Mouse (Mus musculus) neural tube, embryonic 14.5 days (tissue): ENCODE data around the gene Ap1m1. TPM values are rescaled to one million over a fixed set of nuclear protein-coding genes. Genes with fewer than 3 reads are reported as not detected.

Experiments
- ATAC-seq: fragments of 200-750 bp; cut with Nextera tagmentation; 2 replicates; pipeline ENCODE4 v1.8.0; 2017; ENCODE audit warnings: low read depth, mild to moderate bottlenecking, moderate TSS enrichment, moderate library complexity
- H3K27ac ChIP-seq: fragments of 300-500 bp; sonication (generic); 2 replicates; pipeline ENCODE4 v1.5.1; 2014; ENCODE audit warnings: low read depth, mild to moderate bottlenecking, control low read depth, low read length, moderate library complexity, mixed read lengths
- H3K27me3 ChIP-seq: fragments of 300-500 bp; sonication (generic); 2 replicates; pipeline ENCODE4 v1.6.1; 2014; ENCODE audit warnings: low read length; ENCODE audit not compliant: control insufficient read depth, insufficient read depth
- H3K36me3 ChIP-seq: fragments of 300-500 bp; sonication (generic); 2 replicates; pipeline ENCODE4 v1.6.1; 2014; ENCODE audit warnings: low read length, mixed read lengths; ENCODE audit not compliant: control insufficient read depth, insufficient read depth
- H3K4me1 ChIP-seq: fragments of 300-500 bp; sonication (generic); 2 replicates; pipeline ENCODE4 v1.6.1; 2014; ENCODE audit warnings: low read length; ENCODE audit not compliant: control insufficient read depth, insufficient read depth
- H3K4me2 ChIP-seq: fragments of 300-500 bp; sonication (generic); 2 replicates; pipeline ENCODE4 v1.6.1; 2014; ENCODE audit warnings: mild to moderate bottlenecking, low read depth, low read length, control low read depth
- H3K4me3 ChIP-seq: fragments of 300-500 bp; sonication (generic); 2 replicates; pipeline ENCODE4 v1.5.1; 2014; ENCODE audit warnings: low read depth, low read length, control low read depth, mixed read lengths
- H3K9ac ChIP-seq: fragments of 300-500 bp; sonication (generic); replicated peaks from 2 replicates; pipeline ENCODE4 v1.6.1; 2014; ENCODE audit warnings: low read depth, mild to moderate bottlenecking, control low read depth, low read length, mixed read lengths
- H3K9me3 ChIP-seq: fragments of 300-500 bp; sonication (generic); 2 replicates; pipeline ENCODE4 v1.6.1; 2016; ENCODE audit warnings: low read length; ENCODE audit not compliant: control insufficient read depth
- WGBS: fragments of 180-500 bp; shearing (Covaris S2); extraction: QIAGEN DNeasy Blood & Tissue Kit; methylation state at CpG from one replicate; pipeline ENCODE4 v1.1.7; 2014; 5-methylcytosine and 5-hydroxymethylcytosine counted together
- polyA plus RNA-seq: library from polyadenylated mRNA; unstranded; fragments of >200 nt; fragmentation: Nextera tagmentation; extraction: Ambion mirVana; gene quantifications from 2 replicates; pipeline ENCODE4 v1.2.1, GENCODE M21; 2014

The Ap1m1 gene
- polyA plus RNA-seq, 1 experiment from 2014 or later, result 235 TPM

GRCm38 (mm10) chr8:72213536-72213935, 26.3 kb upstream of the Ap1m1 start, which contains the start of gene Gm11034:
TSS of gene Gm11034 (minus strand) at chr8:72213636.
- Histone ChIP-seq H3K27me3 (no peaks in the 10 kb centered on the region), H3K4me1 (no peaks in the 10 kb centered on the region), H3K4me3 (no peak within 1 kb of the TSS), H3K27ac (no peak within 1 kb of the TSS), H3K4me2 (no peak within 1 kb of the TSS), H3K9me3 (no peaks in the 10 kb centered on the region), H3K9ac (no peak within 1 kb of the TSS), H3K36me3 (no peaks in the 10 kb centered on the region)
- 78% methylated on average over 4 of the region's 4 CpGs for WGBS
- no peak for ATAC-seq

GRCm38 (mm10) chr8:72215060-72215459, 24.8 kb upstream of the Ap1m1 start:
- ATAC-seq, result no peak
- WGBS, result 46% methylated on average over 2 of the region's 2 CpGs
- Histone ChIP-seq H3K27me3 (no peaks in the 10 kb centered on the region), H3K4me3 (no peak overlapping the region), H3K9ac (no peak overlapping the region), H3K27ac (no peak overlapping the region), H3K9me3 (no peaks in the 10 kb centered on the region), H3K4me2 (no peak overlapping the region), H3K36me3 (no peaks in the 10 kb centered on the region), H3K4me1 (no peaks in the 10 kb centered on the region)

GRCm38 (mm10) chr8:72215871-72216270, 23.9 kb upstream of the Ap1m1 start:
- ATAC-seq, result no peak
- 50% methylated on average over 1 of the region's 1 CpGs for WGBS

GRCm38 (mm10) chr8:72218781-72219540, 20.9 kb upstream of the Ap1m1 start:
- ATAC-seq, result peak; percentile 32
- Histone ChIP-seq H3K4me1 (peaks cover 11% of the 10 kb centered on the region), H3K9ac (no peak overlapping the region), H3K9me3 (no peaks in the 10 kb centered on the region), H3K36me3 (peaks cover 15% of the 10 kb centered on the region), H3K4me2 (peak overlapping the region; percentile 61), H3K27ac (no peak overlapping the region), H3K4me3 (peak overlapping the region; percentile 82; the same call in 1 of the 2 replicates), H3K27me3 (no peaks in the 10 kb centered on the region)
- 77% methylated on average over 9 of the region's 10 CpGs for WGBS

More at GRCm38 (mm10) chr8:72215871-72216270, 23.9 kb upstream of the Ap1m1 start:
- H3K27me3 ChIP-seq, result no peaks in the 10 kb centered on the region
- no peak overlapping the region for H3K4me3 ChIP-seq
- no peaks in the 10 kb centered on the region for H3K36me3 ChIP-seq
- H3K4me2 ChIP-seq, result no peak overlapping the region
- H3K9me3 ChIP-seq, result no peaks in the 10 kb centered on the region
- no peak overlapping the region for H3K9ac ChIP-seq
- H3K27ac ChIP-seq, result no peak overlapping the region
- H3K4me1 ChIP-seq, result peaks cover 6% of the 10 kb centered on the region

GRCm38 (mm10) chr8:72219541-72220363, 20.1 kb upstream of the Ap1m1 start, which contains the start of gene Fam32a:
TSS of gene Fam32a (plus strand) at chr8:72219730.
- Histone ChIP-seq H3K9me3 (no peaks in the 10 kb centered on the region), H3K36me3 (peaks cover 15% of the 10 kb centered on the region), H3K4me2 (peak within 1 kb of the TSS; percentile 61), H3K9ac (peak within 1 kb of the TSS; percentile 74), H3K27me3 (no peaks in the 10 kb centered on the region), H3K27ac (peak within 1 kb of the TSS; percentile 62; the same call in 1 of the 2 replicates), H3K4me1 (peaks cover 11% of the 10 kb centered on the region), H3K4me3 (peak within 1 kb of the TSS; percentile 82)
- ATAC-seq, result peak; percentile 99
- 13% methylated on average over 39 of the region's 39 CpGs for WGBS

GRCm38 (mm10) chr8:72220758-72221157, 19.1 kb upstream of the Ap1m1 start:
- peaks cover 15% of the 10 kb centered on the region for H3K36me3 ChIP-seq
- peaks cover 11% of the 10 kb centered on the region for H3K4me1 ChIP-seq
- no peak overlapping the region for H3K27ac ChIP-seq
- 78% methylated on average over 4 of the region's 4 CpGs for WGBS
- peak overlapping the region; percentile 61 for H3K4me2 ChIP-seq
- peak overlapping the region; percentile 82; the same call in 1 of the 2 replicates for H3K4me3 ChIP-seq
- H3K9ac ChIP-seq, result no peak overlapping the region
- ATAC-seq, result no peak
- no peaks in the 10 kb centered on the region for H3K27me3 ChIP-seq
- no peaks in the 10 kb centered on the region for H3K9me3 ChIP-seq

- Histone ChIP-seq H3K4me1 (peaks cover 11% of the 10 kb centered on the region), H3K4me2 (no peak overlapping the region), H3K27ac (no peak overlapping the region), H3K27me3 (no peaks in the 10 kb centered on the region), H3K9me3 (no peaks in the 10 kb centered on the region), H3K36me3 (peaks cover 15% of the 10 kb centered on the region), H3K4me3 (no peak overlapping the region), H3K9ac (no peak overlapping the region)
- 94% methylated on average over 5 of the region's 5 CpGs for WGBS
- no peak for ATAC-seq
Measured at GRCm38 (mm10) chr8:72222656-72223055, 17.2 kb upstream of the Ap1m1 start.

GRCm38 (mm10) chr8:72240403-72240763, 565 bp downstream of the Ap1m1 start:
- peak overlapping the region; percentile 95 for H3K27ac ChIP-seq
- H3K4me1 ChIP-seq, result peaks cover 14% of the 10 kb centered on the region
- no peak for ATAC-seq
- no peaks in the 10 kb centered on the region for H3K27me3 ChIP-seq
- H3K4me3 ChIP-seq, result peak overlapping the region; percentile 74
- peaks cover 4% of the 10 kb centered on the region; the same call in 1 of the 2 replicates for H3K36me3 ChIP-seq
- H3K4me2 ChIP-seq, result peak overlapping the region; percentile 80
- H3K9ac ChIP-seq, result peak overlapping the region; percentile 70
- no peaks in the 10 kb centered on the region for H3K9me3 ChIP-seq
- 1% methylated on average over 24 of the region's 24 CpGs for WGBS
